Comparison of ENCODE assay signal across 17 mouse cellular contexts in the genomic region with DNA sequence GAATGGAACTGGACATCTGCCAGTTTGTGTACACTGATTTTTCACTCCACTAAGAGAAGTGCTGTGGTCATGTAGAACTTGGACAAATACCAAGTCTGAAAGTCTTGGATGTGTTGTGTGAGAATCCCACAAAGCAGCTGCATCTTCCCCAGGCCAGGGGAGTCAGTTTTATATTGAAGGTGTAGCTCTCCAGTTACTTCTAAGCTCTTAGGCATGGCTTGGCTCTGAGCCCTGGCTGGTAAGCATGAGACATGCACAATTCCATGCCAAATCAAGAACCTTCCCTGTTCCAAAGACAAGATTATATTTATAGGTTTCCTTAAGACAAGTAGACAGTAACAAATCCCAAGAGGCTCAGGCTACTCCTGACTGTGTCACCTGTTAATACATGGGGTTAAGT. TPM values are rescaled to one million over a fixed set of nuclear protein-coding genes. Genes with fewer than 3 reads are reported as not detected.
DNase-seq lines count a peak whose midpoint lies in the region; ATAC-seq and TF ChIP-seq lines count a peak whose summit lies in the region.
"Had no signal": no experiment of that assay in that cellular context is flagged by ENCODE, and none has a peak within 500 bp of the region (broad histone marks: within the 10 kb centered on the region; RNA-seq: fewer than 3 reads in every experiment).

No protein-coding gene starts in this region.

- peak overlapping the region; percentile 31; the same call in 1 of the 2 replicates for H3K27ac ChIP-seq in gastrocnemius, adult 2 months
- H3K27ac ChIP-seq: limb, embryonic 12.5 days; midbrain, embryonic 15.5 days; neural tube, embryonic 13.5 days had no signal

- intact Hi-C loops in gastrocnemius, adult 2 months (cut with DNase I) = no loop called here

- no peak for TF ChIP-seq CTCF in gastrocnemius, adult 2 months (IDR thresholded peaks at IDR 0.05)

- ATAC-seq in frontal cortex, adult (ENCODE audit: low TSS enrichment) = no peak
- ATAC-seq in megakaryocyte, adult 5-6 weeks (ENCODE audit: poor library complexity, severe bottlenecking) = no peak
- ATAC-seq: forebrain, postnatal 0 days; liver, postnatal 0 days had no signal

- no peak overlapping the region for H3K4me3 ChIP-seq in gastrocnemius, adult 2 months
- H3K4me3 ChIP-seq: limb, embryonic 12.5 days; midbrain, embryonic 15.5 days; neural tube, embryonic 13.5 days had no signal

- peak; percentile 32 to 46 for DNase-seq in cerebellum, postnatal 14 days
- DNase-seq in cerebellum, adult 9-10 months = no peak
- DNase-seq in 3134 (ENCODE audit: extremely low read depth, insufficient read length, low spot score) (peak; percentile 63), MN1 (ENCODE audit: low spot score) (peak; percentile 16)
- peak; percentile 85 for DNase-seq in gastrocnemius, adult 2 months
- no peak for DNase-seq in natural killer cell, adult 2 months (ENCODE audit: low spot score in 2 of 2)
- DNase-seq: forebrain, postnatal 0 days; heart, postnatal 36 days; liver, postnatal 0 days had no signal

RNA-seq across cellular contexts. Expression of a gene that starts 6.5 kb away (rescaled TPM):
- total RNA-seq in gastrocnemius, adult 2 months (2021) = under 1 TPM; 0.22 to 0.48 TPM
- total RNA-seq in megakaryocyte, adult 5-6 weeks (2015) = not detected in 2 replicates
- 0.55 TPM in 1 of 2 replicates, not detected in the other for total RNA-seq in megakaryocyte, adult 5-6 weeks (2017)

RNA-seq across cellular contexts. Expression of a gene that starts 7.2 kb away (rescaled TPM):
- 10 to 100 TPM; 51.6 to 58.9 TPM for total RNA-seq in gastrocnemius, adult 2 months (2021)
- 56.7 and 61.1 TPM in 2 replicates for total RNA-seq in megakaryocyte, adult 5-6 weeks (2015)
- 83.8 and 85.5 TPM in 2 replicates for total RNA-seq in megakaryocyte, adult 5-6 weeks (2017)

RNA-seq across cellular contexts. Expression of a gene that starts 23.9 kb away (rescaled TPM):
- not detected for total RNA-seq in gastrocnemius, adult 2 months (2021)
- not detected in 2 replicates for total RNA-seq in megakaryocyte, adult 5-6 weeks (2015)
- total RNA-seq in megakaryocyte, adult 5-6 weeks (2017) = not detected in 2 replicates
- total RNA-seq: CH12.LX; forebrain, postnatal 0 days; heart, adult 8-10 months; heart, postnatal 36 days; left cerebral cortex, adult 18-20 months had no signal

RNA-seq across cellular contexts. Expression of a gene that starts 31.3 kb away (rescaled TPM):
- total RNA-seq in gastrocnemius, adult 2 months (2021) = not detected
- total RNA-seq in megakaryocyte, adult 5-6 weeks (2015) = not detected in 2 replicates
- total RNA-seq in megakaryocyte, adult 5-6 weeks (2017) = not detected in 2 replicates
- total RNA-seq: CH12.LX; forebrain, postnatal 0 days; heart, adult 8-10 months; heart, postnatal 36 days; left cerebral cortex, adult 18-20 months had no signal

RNA-seq across cellular contexts. Expression of a gene that starts 38.3 kb away (rescaled TPM):
- not detected for total RNA-seq in gastrocnemius, adult 2 months (2021)
- not detected in 2 replicates for total RNA-seq in megakaryocyte, adult 5-6 weeks (2015)
- total RNA-seq in megakaryocyte, adult 5-6 weeks (2017) = not detected in 2 replicates
- total RNA-seq: CH12.LX; forebrain, postnatal 0 days; heart, adult 8-10 months; heart, postnatal 36 days; left cerebral cortex, adult 18-20 months had no signal

Comparison
In these comparisons a context has a peak if more than half of its experiments do, and no peak if none do; other contexts are left out.
1. DNase-seq: peak in cerebellum, postnatal 14 days (2 of 2), 3134 (single experiment), MN1 (single experiment) and gastrocnemius, adult 2 months (single experiment); none in cerebellum, adult 9-10 months (single experiment) and natural killer cell, adult 2 months (0 of 2).